Mouse (Mus musculus): ENCODE data around the gene Snrnp25.

GRCm38 (mm10) chr11:32210623-32211022 lies 5.4 kb downstream of the Snrnp25 start:
- no peak for TF ChIP-seq BHLHE40 (IDR thresholded peaks at IDR 0.05; ENCODE audit: borderline replicate concordance, low read depth, low read length)
- TF ChIP-seq TCF12 (IDR thresholded peaks at IDR 0.05; ENCODE audit: low read depth, low read length), result no peak
- TF ChIP-seq MAZ (IDR thresholded peaks at IDR 0.05; ENCODE audit: low read depth, low read length), result no peak
